Mouse (Mus musculus): ENCODE results near the gene Tmod3.

- TF ChIP-seq CTCF (IDR thresholded peaks at IDR 0.05; ENCODE audit: low read depth, low read length), result no peak
- no peak for TF ChIP-seq POLR2A (IDR thresholded peaks at IDR 0.05; ENCODE audit: insufficient read depth, low read length)
- no peak for TF ChIP-seq EP300 (IDR thresholded peaks at IDR 0.05; ENCODE audit: insufficient read depth, low read depth, low read length)
Observed at GRCm38 (mm10) chr9:75551342-75551741, 8.1 kb downstream of the Tmod3 start.
